20 mouse cellular contexts compared by ENCODE assay signal in the genomic region with DNA sequence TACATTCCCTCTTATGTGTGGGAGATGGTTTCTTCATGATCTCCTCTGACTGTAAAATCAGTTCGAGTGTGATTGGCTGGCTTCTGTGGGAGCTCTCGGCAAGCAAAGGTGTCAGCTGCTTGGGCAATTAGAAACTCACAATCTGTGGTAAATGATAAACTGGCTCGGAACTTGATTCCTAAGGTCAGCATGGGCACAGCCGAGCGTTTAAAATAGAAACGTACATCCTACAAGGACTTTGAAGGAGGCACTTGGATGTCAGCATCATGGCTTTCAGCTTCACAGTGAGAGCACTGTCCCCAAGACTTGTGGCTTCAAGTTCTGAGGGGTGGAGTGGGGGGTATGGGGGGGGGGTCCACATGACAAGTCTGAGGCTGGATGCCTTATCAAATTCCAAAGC.
A peak's percentile ranks its signal among the peaks of the same experiment; 100 is the strongest.
DNase-seq lines count a peak whose midpoint lies in the region; ATAC-seq lines count a peak whose summit lies in the region.
"Had no signal": no experiment of that assay in that cellular context is flagged by ENCODE, and none has a peak within 500 bp of the region (broad histone marks: within the 10 kb centered on the region; RNA-seq: fewer than 3 reads in every experiment).

No protein-coding gene starts in this region.

- peaks cover 23% of the 10 kb centered on the region for H3K4me1 ChIP-seq in kidney, embryonic 15.5 days
- H3K4me1 ChIP-seq: embryonic facial prominence, embryonic 12.5 days; forebrain, embryonic 12.5 days had no signal

- H3K27me3 ChIP-seq in kidney, embryonic 15.5 days: no peaks in the 10 kb centered on the region
- H3K27me3 ChIP-seq: embryonic facial prominence, embryonic 12.5 days; forebrain, embryonic 12.5 days; heart, embryonic 12.5 days; hindbrain, embryonic 15.5 days had no signal

- peak; percentile 5 for DNase-seq in brain, adult 2 months (ENCODE audit: low read depth, low spot score)
- peak; percentile 23 for DNase-seq in kidney, adult 18-20 months
- peak; percentile 49 for DNase-seq in kidney, postnatal 14 days
- DNase-seq in layer of hippocampus, adult 9-11 months: no peak
- no peak for DNase-seq in thymus, postnatal 0 days (ENCODE audit: low spot score)
- DNase-seq in retina, postnatal 1 day: no peak
- DNase-seq: adrenal gland, adult 8-10 months; adrenal gland, postnatal 36 days; cerebellum, adult 11 months; cerebellum, adult 9-10 months; cerebellum, postnatal 25 days; gastrocnemius, postnatal 14 days; heart, adult 2 months; heart, postnatal 36 days had no signal

- no peak overlapping the region for H3K9ac ChIP-seq in kidney, embryonic 15.5 days
- H3K9ac ChIP-seq: embryonic facial prominence, embryonic 12.5 days; forebrain, embryonic 12.5 days; heart, embryonic 12.5 days; hindbrain, embryonic 15.5 days had no signal

- no peak overlapping the region for H3K27ac ChIP-seq in kidney, embryonic 15.5 days
- H3K27ac ChIP-seq: embryonic facial prominence, embryonic 12.5 days; forebrain, embryonic 12.5 days; heart, adult 2 months; hindbrain, embryonic 15.5 days had no signal

- 34% methylated on average over 6 of the region's 6 CpGs for WGBS in kidney, embryonic 15.5 days

- no peaks in the 10 kb centered on the region for H3K9me3 ChIP-seq in kidney, embryonic 15.5 days (replicated peaks)
- H3K9me3 ChIP-seq: embryonic facial prominence, embryonic 12.5 days; forebrain, embryonic 12.5 days; heart, embryonic 12.5 days; hindbrain, embryonic 15.5 days had no signal

- no peak overlapping the region for H3K4me2 ChIP-seq in kidney, embryonic 15.5 days
- H3K4me2 ChIP-seq: embryonic facial prominence, embryonic 12.5 days; forebrain, embryonic 12.5 days; heart, embryonic 12.5 days; hindbrain, embryonic 15.5 days had no signal

- no peaks in the 10 kb centered on the region for H3K36me3 ChIP-seq in kidney, embryonic 15.5 days
- H3K36me3 ChIP-seq: embryonic facial prominence, embryonic 12.5 days; forebrain, embryonic 12.5 days; heart, embryonic 12.5 days; hindbrain, embryonic 15.5 days had no signal

- no peak overlapping the region for H3K4me3 ChIP-seq in kidney, embryonic 15.5 days (replicated peaks)
- H3K4me3 ChIP-seq: embryonic facial prominence, embryonic 12.5 days; forebrain, embryonic 12.5 days; heart, adult 2 months; heart, embryonic 12.5 days; hindbrain, embryonic 15.5 days had no signal

- peak; percentile 62; the same call in 1 of the 2 replicates for ATAC-seq in kidney, embryonic 15.5 days (replicated peaks; ENCODE audit: low FRiP score)
- ATAC-seq: forebrain, embryonic 16.5 days had no signal

Comparison
In these comparisons a context has a peak if more than half of its experiments do, and no peak if none do; other contexts are left out.
1. DNase-seq: peak in brain, adult 2 months (single experiment), kidney, adult 18-20 months (single experiment) and kidney, postnatal 14 days (single experiment); none in layer of hippocampus, adult 9-11 months (single experiment), thymus, postnatal 0 days (single experiment) and retina, postnatal 1 day (single experiment).